Mouse (Mus musculus) lung, embryonic 16.5 days (tissue): ENCODE results near the gene Kcnmb2. TPM values are rescaled to one million over a fixed set of nuclear protein-coding genes. Genes with fewer than 3 reads are reported as not detected.

ENCODE experiments used
- ATAC-seq: fragments of 200-750 bp; cut with Nextera tagmentation; 2 replicates; pipeline ENCODE4 v1.8.0; 2017; ENCODE audit warnings: low read depth, mild to moderate bottlenecking, moderate library complexity
- H3K27ac ChIP-seq: fragments of 300-500 bp; sonication (generic); 2 replicates; pipeline ENCODE4 v1.5.1; 2014; ENCODE audit warnings: mild to moderate bottlenecking, control low read depth, low read length
- H3K27me3 ChIP-seq: fragments of 300-500 bp; sonication (generic); 2 replicates; pipeline ENCODE4 v1.6.1; 2014; ENCODE audit warnings: low read depth, low read length, mixed read lengths; ENCODE audit not compliant: control insufficient read depth, insufficient read depth
- H3K36me3 ChIP-seq: fragments of 300-500 bp; sonication (generic); 2 replicates; pipeline ENCODE4 v1.6.1; 2014; ENCODE audit warnings: low read length; ENCODE audit not compliant: control insufficient read depth, insufficient read depth
- H3K4me1 ChIP-seq: fragments of 300-500 bp; sonication (generic); replicated peaks from 2 replicates; pipeline ENCODE4 v1.6.1; 2014; ENCODE audit warnings: low read length, mixed read lengths; ENCODE audit not compliant: control insufficient read depth, insufficient read depth
- H3K4me2 ChIP-seq: fragments of 300-500 bp; sonication (generic); 2 replicates; pipeline ENCODE4 v1.6.1; 2014; ENCODE audit warnings: low read depth, low read length, control low read depth
- H3K4me3 ChIP-seq: fragments of 300-500 bp; sonication (generic); 2 replicates; pipeline ENCODE4 v1.5.1; 2014; ENCODE audit warnings: mild to moderate bottlenecking, low read length, control low read depth
- H3K9ac ChIP-seq: fragments of 300-500 bp; sonication (generic); 2 replicates; pipeline ENCODE4 v1.6.1; 2014; ENCODE audit warnings: low read length, control low read depth
- H3K9me3 ChIP-seq: fragments of 300-500 bp; sonication (generic); 2 replicates; pipeline ENCODE4 v1.6.1; 2016; ENCODE audit warnings: low read length; ENCODE audit not compliant: control insufficient read depth
- WGBS: fragments of 180-500 bp; shearing (Covaris S2); extraction: QIAGEN DNeasy Blood & Tissue Kit; methylation state at CpG from one replicate; pipeline ENCODE4 v1.1.7; 2014; 5-methylcytosine and 5-hydroxymethylcytosine counted together
- polyA plus RNA-seq: library from polyadenylated mRNA; unstranded; fragments of >200 nt; fragmentation: Nextera tagmentation; extraction: Ambion mirVana; gene quantifications from 2 replicates; pipeline ENCODE4 v1.2.1, GENCODE M21; 2015

Kcnmb2 gene
- polyA plus RNA-seq, 1 experiment from 2014 or later = 0.67 TPM

DNA sequence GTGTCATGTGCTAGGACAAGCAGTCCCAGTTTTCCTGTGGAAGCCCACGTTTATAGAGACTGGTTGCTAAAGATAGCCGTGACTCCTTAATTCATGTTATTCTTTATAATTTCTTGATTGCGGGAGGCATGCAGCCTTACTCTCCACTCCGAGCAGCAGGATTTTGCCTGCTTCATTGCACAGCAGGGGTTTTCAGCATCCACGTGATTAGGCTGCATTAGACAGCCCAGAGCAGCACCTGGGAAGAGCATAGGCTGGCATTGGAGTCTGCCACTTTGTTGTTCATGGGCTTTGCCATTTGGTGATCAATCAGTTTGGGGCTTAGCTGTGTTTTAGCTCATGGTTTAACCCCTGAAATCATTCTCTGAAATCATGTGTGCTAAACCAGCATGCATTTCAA, 80.1 kb downstream of the Kcnmb2 start:
- ATAC-seq = no peak
- Histone ChIP-seq H3K36me3 (no peaks in the 10 kb centered on the region), H3K4me1 (no peaks in the 10 kb centered on the region), H3K4me3 (no peak overlapping the region), H3K4me2 (no peak overlapping the region), H3K9ac (no peak overlapping the region), H3K27ac (no peak overlapping the region), H3K9me3 (no peaks in the 10 kb centered on the region), H3K27me3 (no peaks in the 10 kb centered on the region)
- 52% methylated on average over 5 of the region's 5 CpGs for WGBS

DNA sequence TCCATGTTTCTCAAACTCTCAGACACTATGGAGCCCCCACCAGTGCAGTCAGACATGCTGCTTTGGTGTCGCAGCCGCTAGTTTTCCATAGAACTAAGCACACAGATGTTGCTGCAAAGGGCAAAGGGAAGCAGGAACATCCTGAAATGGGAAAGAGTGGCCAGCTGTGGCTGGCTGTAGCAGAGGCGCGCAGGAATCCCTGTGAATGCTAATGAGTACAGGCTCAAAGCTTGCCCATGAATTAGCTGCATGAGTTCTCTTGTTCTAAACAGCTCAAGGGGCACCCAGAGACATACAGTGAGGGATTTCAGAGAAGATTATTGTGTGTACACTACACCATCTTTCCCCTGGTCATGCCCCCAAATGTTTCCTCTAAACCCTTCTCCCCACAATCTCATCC, 82.8 kb downstream of the Kcnmb2 start:
- H3K4me3 ChIP-seq = no peak overlapping the region
- H3K9ac ChIP-seq = no peak overlapping the region
- no peak for ATAC-seq
- no peaks in the 10 kb centered on the region for H3K9me3 ChIP-seq
- WGBS = 81% methylated on average over 4 of the region's 4 CpGs
- no peaks in the 10 kb centered on the region for H3K27me3 ChIP-seq
- no peaks in the 10 kb centered on the region for H3K36me3 ChIP-seq
- no peak overlapping the region for H3K4me2 ChIP-seq
- H3K4me1 ChIP-seq = no peaks in the 10 kb centered on the region
- no peak overlapping the region for H3K27ac ChIP-seq

GRCm38 (mm10) chr3:31991526-31992045, 89.3 kb downstream of the Kcnmb2 start:
- WGBS = 44% methylated on average over 5 of the region's 5 CpGs

GRCm38 (mm10) chr3:32011566-32011965, 109.3 kb downstream of the Kcnmb2 start:
- no peak overlapping the region for H3K4me2 ChIP-seq
- H3K9ac ChIP-seq = no peak overlapping the region
- H3K36me3 ChIP-seq = no peaks in the 10 kb centered on the region
- no peaks in the 10 kb centered on the region for H3K27me3 ChIP-seq
- no peak overlapping the region for H3K27ac ChIP-seq
- no peaks in the 10 kb centered on the region for H3K9me3 ChIP-seq
- H3K4me1 ChIP-seq = no peaks in the 10 kb centered on the region
- 80% methylated on average over 5 of the region's 5 CpGs for WGBS
- ATAC-seq = no peak
- H3K4me3 ChIP-seq = no peak overlapping the region

More at GRCm38 (mm10) chr3:31991526-31992045, 89.3 kb downstream of the Kcnmb2 start:
- Histone ChIP-seq H3K4me1 (no peaks in the 10 kb centered on the region), H3K36me3 (no peaks in the 10 kb centered on the region), H3K27ac (no peak overlapping the region), H3K9ac (no peak overlapping the region), H3K4me3 (no peak overlapping the region), H3K9me3 (no peaks in the 10 kb centered on the region), H3K4me2 (no peak overlapping the region), H3K27me3 (no peaks in the 10 kb centered on the region)
- no peak for ATAC-seq

DNA sequence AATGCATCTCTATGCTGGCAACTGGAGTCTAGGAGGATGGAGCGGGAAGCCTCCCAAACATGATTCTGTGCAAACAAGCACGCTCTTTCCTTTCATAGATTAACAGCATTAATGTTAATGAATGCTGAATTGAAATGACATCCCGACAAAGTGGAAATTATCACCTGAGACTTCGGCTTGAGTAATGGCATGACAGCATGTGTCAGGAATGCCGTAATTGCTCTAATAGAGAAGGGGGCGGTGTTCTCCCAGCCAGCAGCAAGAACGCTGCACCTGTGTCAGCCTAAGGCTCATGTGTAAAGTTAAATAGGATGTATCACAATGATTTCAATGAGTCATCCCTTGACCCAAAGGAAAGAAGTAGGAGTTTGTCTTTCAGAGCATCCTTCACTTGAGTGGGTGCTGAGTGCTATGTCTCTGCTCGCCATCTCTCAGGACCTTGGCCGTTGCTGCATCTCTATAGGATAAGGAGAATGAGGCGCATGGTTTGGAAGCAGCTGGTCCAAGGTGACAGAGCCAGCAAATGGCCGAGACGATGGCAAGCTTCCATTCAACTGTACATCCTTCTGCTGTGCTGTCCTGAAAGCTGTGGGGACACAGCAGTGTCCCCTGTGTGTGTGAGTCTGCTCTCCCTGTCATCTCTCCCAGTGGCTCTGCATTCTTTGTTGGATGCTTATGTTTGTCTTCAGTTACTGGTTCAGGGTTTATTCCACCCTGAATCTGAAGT, 110.1 kb downstream of the Kcnmb2 start:
- H3K4me1 ChIP-seq = no peaks in the 10 kb centered on the region
- WGBS = 74% methylated on average over 12 of the region's 12 CpGs
- no peaks in the 10 kb centered on the region for H3K36me3 ChIP-seq
- H3K9ac ChIP-seq = no peak overlapping the region
- no peaks in the 10 kb centered on the region for H3K27me3 ChIP-seq
- no peaks in the 10 kb centered on the region for H3K9me3 ChIP-seq
- H3K4me3 ChIP-seq = no peak overlapping the region
- H3K27ac ChIP-seq = no peak overlapping the region
- no peak for ATAC-seq
- H3K4me2 ChIP-seq = no peak overlapping the region

- no peak overlapping the region for H3K9ac ChIP-seq
- no peak overlapping the region for H3K4me3 ChIP-seq
- H3K27me3 ChIP-seq = no peaks in the 10 kb centered on the region
- no peaks in the 10 kb centered on the region for H3K9me3 ChIP-seq
- ATAC-seq = no peak
- no peak overlapping the region for H3K27ac ChIP-seq
- WGBS = 87% methylated on average over 6 of the region's 6 CpGs
- no peak overlapping the region for H3K4me2 ChIP-seq
- no peaks in the 10 kb centered on the region for H3K36me3 ChIP-seq
- H3K4me1 ChIP-seq = no peaks in the 10 kb centered on the region
Measured at GRCm38 (mm10) chr3:32020981-32021380, 118.7 kb downstream of the Kcnmb2 start.

GRCm38 (mm10) chr3:32029375-32030050, 127.2 kb downstream of the Kcnmb2 start:
- Histone ChIP-seq H3K9me3 (no peaks in the 10 kb centered on the region), H3K27ac (no peak overlapping the region), H3K36me3 (no peaks in the 10 kb centered on the region), H3K4me3 (no peak overlapping the region), H3K27me3 (no peaks in the 10 kb centered on the region), H3K4me1 (no peaks in the 10 kb centered on the region), H3K4me2 (no peak overlapping the region), H3K9ac (no peak overlapping the region)
- ATAC-seq = no peak
- WGBS = 39% methylated on average over 10 of the region's 10 CpGs

GRCm38 (mm10) chr3:32032381-32032780, 130.1 kb downstream of the Kcnmb2 start:
- no peak overlapping the region for H3K9ac ChIP-seq
- no peaks in the 10 kb centered on the region for H3K27me3 ChIP-seq
- 55% methylated on average over 9 of the region's 9 CpGs for WGBS
- H3K4me1 ChIP-seq = no peaks in the 10 kb centered on the region
- H3K4me2 ChIP-seq = no peak overlapping the region
- no peak overlapping the region for H3K4me3 ChIP-seq
- no peak overlapping the region for H3K27ac ChIP-seq
- ATAC-seq = no peak
- H3K36me3 ChIP-seq = no peaks in the 10 kb centered on the region
- H3K9me3 ChIP-seq = no peaks in the 10 kb centered on the region

DNA sequence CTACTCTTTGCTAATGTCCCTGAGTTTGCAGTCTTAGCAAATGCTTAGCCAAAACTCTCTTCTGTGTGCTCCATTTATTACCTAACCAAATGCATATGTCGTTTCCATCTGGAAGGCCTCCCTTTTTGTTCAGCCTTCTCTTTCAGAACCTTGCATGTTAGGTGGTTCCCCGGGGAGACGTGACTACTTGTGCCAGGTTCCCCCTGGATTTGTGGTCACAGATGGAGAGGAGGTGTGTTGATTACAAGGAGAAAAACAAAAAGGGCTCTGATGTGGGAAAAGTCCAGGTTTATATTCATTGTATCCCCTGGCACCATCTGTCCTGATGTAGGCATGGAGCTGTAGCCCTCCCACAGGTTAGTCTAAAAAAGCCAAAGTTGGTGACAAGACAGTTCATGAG, 141.5 kb downstream of the Kcnmb2 start:
- WGBS = 82% methylated on average over 3 of the region's 3 CpGs
- H3K9me3 ChIP-seq = no peaks in the 10 kb centered on the region
- no peak overlapping the region for H3K4me2 ChIP-seq
- no peak overlapping the region for H3K4me3 ChIP-seq
- no peaks in the 10 kb centered on the region for H3K36me3 ChIP-seq
- no peak overlapping the region for H3K9ac ChIP-seq
- H3K27ac ChIP-seq = no peak overlapping the region
- no peaks in the 10 kb centered on the region for H3K27me3 ChIP-seq
- no peaks in the 10 kb centered on the region for H3K4me1 ChIP-seq
- no peak for ATAC-seq
